Comparison of ENCODE assay signal across 12 mouse cellular contexts in genomic region chr2:158609681-158610080, GRCm38 (mm10). TPM values are rescaled to one million over a fixed set of nuclear protein-coding genes. Genes with fewer than 3 reads are reported as not detected.
DNase-seq lines count a peak whose midpoint lies in the region; ATAC-seq and TF ChIP-seq lines count a peak whose summit lies in the region.
"Had no signal": no experiment of that assay in that cellular context is flagged by ENCODE, and none has a peak within 500 bp of the region (broad histone marks: within the 10 kb centered on the region; RNA-seq: fewer than 3 reads in every experiment).

No protein-coding gene starts in this region.

- ATAC-seq in limb, embryonic 12.5 days (ENCODE audit: insufficient number of reproducible peaks, insufficient read depth, low FRiP score, low TSS enrichment, low read depth): no peak

- H3K36me3 ChIP-seq in limb, embryonic 12.5 days: no peaks in the 10 kb centered on the region

- 1% methylated on average over 27 of the region's 27 CpGs for WGBS in cerebellum, adult 2 months
- WGBS in limb, embryonic 12.5 days: under 1% methylated on average over 27 of the region's 27 CpGs

- no peaks in the 10 kb centered on the region for H3K9me3 ChIP-seq in limb, embryonic 12.5 days

- peaks cover 7% of the 10 kb centered on the region; the same call in 1 of the 2 replicates for H3K27me3 ChIP-seq in cerebellum, adult 2 months (ENCODE audit: control insufficient read depth, insufficient read depth, low read length)
- H3K27me3 ChIP-seq in limb, embryonic 12.5 days: peaks cover 100% of the 10 kb centered on the region

- no peaks in the 10 kb centered on the region for H3K4me1 ChIP-seq in cerebellum, adult 2 months (ENCODE audit: control insufficient read depth, insufficient read depth, low read length)
- H3K4me1 ChIP-seq in limb, embryonic 12.5 days (replicated peaks): peaks cover 19% of the 10 kb centered on the region

- no peak for DNase-seq in cerebellum, adult 2 months
- no peak for DNase-seq in cerebellum, adult 11-12 months
- DNase-seq in thymus, postnatal 0 days (ENCODE audit: low spot score): peak; percentile 14
- DNase-seq in thymus, adult 18-20 months: no peak
- DNase-seq in adipocyte (ENCODE audit: low spot score): no peak
- no peak for DNase-seq in layer of hippocampus, adult 9-11 months
- DNase-seq in lung, postnatal 4 days: no peak
- DNase-seq: adrenal gland, adult 2 months had no signal

- H3K4me3 ChIP-seq in cerebellum, adult 2 months (replicated peaks; ENCODE audit: insufficient read depth, low read depth, low read length): peak overlapping the region; percentile 42
- 0 out of 2 replicates have a peak overlapping the region, but pooled peaks have one; percentile 16 for H3K4me3 ChIP-seq in limb, embryonic 12.5 days (replicated peaks)
- H3K4me3 ChIP-seq: myocyte had no signal

- H3K27ac ChIP-seq in cerebellum, adult 2 months (ENCODE audit: insufficient read depth, low read length): no peak overlapping the region
- no peak overlapping the region for H3K27ac ChIP-seq in limb, embryonic 12.5 days

- H3K9ac ChIP-seq in limb, embryonic 12.5 days (replicated peaks): no peak overlapping the region

- no peak for TF ChIP-seq CTCF in cerebellum, adult 2 months (IDR thresholded peaks at IDR 0.05; ENCODE audit: borderline replicate concordance, insufficient read depth, low read depth, low read length)

- no peak for TF ChIP-seq POLR2A in cerebellum, adult 2 months (IDR thresholded peaks at IDR 0.05; ENCODE audit: borderline replicate concordance, insufficient read depth, low read length)

- no peak overlapping the region for H3K4me2 ChIP-seq in limb, embryonic 12.5 days

RNA-seq across cellular contexts. Expression of gene Slc32a1, which starts 0.9 kb away (rescaled TPM):
- polyA plus RNA-seq in cerebellum, adult 2 months (2012; rRNA removed): 218 TPM in 2 replicates
- polyA plus RNA-seq in thymus, postnatal 0 days (2015; fragmentation: Nextera tagmentation; extraction: Ambion mirVana): not detected in 2 replicates
- not detected in 2 replicates for polyA plus RNA-seq in limb, embryonic 12.5 days (2016; fragmentation: Nextera tagmentation; extraction: Ambion mirVana)
- polyA plus RNA-seq: adrenal gland, adult 2 months; heart, postnatal 0 days; myocyte; stomach, embryonic 16.5 days had no signal

RNA-seq across cellular contexts. Expression of gene Actr5, which starts 15.0 kb away (rescaled TPM):
- 7.2 and 7.5 TPM in 2 replicates for polyA plus RNA-seq in cerebellum, adult 2 months (2012; rRNA removed)
- polyA plus RNA-seq in thymus, postnatal 0 days (2015; fragmentation: Nextera tagmentation; extraction: Ambion mirVana): 16.1 and 18.4 TPM in 2 replicates
- polyA plus RNA-seq in limb, embryonic 12.5 days (2016; fragmentation: Nextera tagmentation; extraction: Ambion mirVana): 20.8 and 22.1 TPM in 2 replicates

RNA-seq across cellular contexts. Expression of gene Ppp1r16b, which starts 55.5 kb away (rescaled TPM):
- 59.8 and 65.2 TPM in 2 replicates for polyA plus RNA-seq in cerebellum, adult 2 months (2012; rRNA removed)
- polyA plus RNA-seq in thymus, postnatal 0 days (2015; fragmentation: Nextera tagmentation; extraction: Ambion mirVana): 45.4 and 58.3 TPM in 2 replicates
- 3.3 TPM in 2 replicates for polyA plus RNA-seq in limb, embryonic 12.5 days (2016; fragmentation: Nextera tagmentation; extraction: Ambion mirVana)

Comparison
In these comparisons a context has a peak if more than half of its experiments do, and no peak if none do; other contexts are left out.
1. RNA of gene Slc32a1, which starts 0.9 kb away (polyA plus RNA-seq): 218 TPM in cerebellum, adult 2 months; not detected in thymus, postnatal 0 days and not detected in limb, embryonic 12.5 days; every median in the first group is over 100 times any median in the second.
2. RNA of gene Ppp1r16b, which starts 55.5 kb away (polyA plus RNA-seq): 59.8 to 65.2 TPM in cerebellum, adult 2 months and 45.4 to 58.3 TPM in thymus, postnatal 0 days; 3.3 TPM in limb, embryonic 12.5 days; every median in the first group is over 10 times any median in the second.